Comparison of ENCODE assay signal across 11 mouse cellular contexts in the genomic region with DNA sequence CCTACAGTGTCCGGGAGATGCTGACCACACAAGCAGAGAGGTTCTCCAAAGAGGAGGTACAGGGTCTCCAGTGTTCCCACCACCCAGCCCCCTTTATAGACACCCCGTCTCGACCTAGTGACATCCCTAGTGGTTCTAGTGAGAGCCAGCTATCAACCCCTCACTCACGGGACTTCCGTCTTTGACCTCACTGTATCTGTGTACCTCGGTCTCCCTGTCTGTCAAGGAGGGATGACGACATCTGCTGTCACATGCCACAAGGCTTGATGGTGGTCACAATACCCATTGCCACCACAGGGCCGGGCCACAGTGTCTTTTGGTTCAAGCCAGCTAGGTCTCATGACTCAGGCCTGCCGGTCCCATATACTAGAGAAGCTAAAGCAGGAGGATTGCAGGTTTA. TPM values are rescaled to one million over a fixed set of nuclear protein-coding genes. Genes with fewer than 3 reads are reported as not detected.
"Had no signal": no experiment of that assay in that cellular context is flagged by ENCODE, and none has a peak within 500 bp of the region (broad histone marks: within the 10 kb centered on the region; RNA-seq: fewer than 3 reads in every experiment).

No protein-coding gene starts in this region.

- H3K4me3 ChIP-seq: limb, embryonic 12.5 days; liver, embryonic 13.5 days; midbrain, embryonic 13.5 days had no signal

- DNase-seq: kidney, postnatal 25 days; layer of hippocampus, postnatal 36 days; liver; liver, embryonic 13.5 days; right cerebral cortex, postnatal 14 days; thymus, adult 18-20 months had no signal

- H3K4me2 ChIP-seq: limb, embryonic 12.5 days; liver, embryonic 13.5 days; midbrain, embryonic 13.5 days had no signal

- H3K9me3 ChIP-seq: limb, embryonic 12.5 days; liver, embryonic 13.5 days; midbrain, embryonic 13.5 days had no signal

- ATAC-seq: liver, postnatal 0 days; midbrain, embryonic 13.5 days had no signal

- H3K4me1 ChIP-seq: limb, embryonic 12.5 days had no signal

- H3K9ac ChIP-seq: limb, embryonic 12.5 days; liver, embryonic 13.5 days; liver, postnatal 0 days; midbrain, embryonic 13.5 days had no signal

- H3K27ac ChIP-seq: limb, embryonic 12.5 days; liver, embryonic 13.5 days; midbrain, embryonic 13.5 days had no signal

- H3K36me3 ChIP-seq: limb, embryonic 12.5 days; liver, embryonic 13.5 days; midbrain, embryonic 13.5 days had no signal

RNA-seq across cellular contexts. Expression of gene Ccdc63, which starts 35.6 kb away (rescaled TPM):
- total RNA-seq: midbrain, postnatal 0 days had no signal
- polyA plus RNA-seq: kidney, embryonic 16.5 days; limb, embryonic 12.5 days; midbrain, embryonic 13.5 days; midbrain, postnatal 0 days had no signal
